Mouse (Mus musculus) adrenal gland, postnatal 14 days (tissue): ENCODE data around the gene D2hgdh. TPM values are rescaled to one million over a fixed set of nuclear protein-coding genes. Genes with fewer than 3 reads are reported as not detected.
A peak's percentile ranks its signal among the peaks of the same experiment; 100 is the strongest.
"Not testable (repeated sequence)": the region's sequence is repeated elsewhere in the genome, so short reads cannot be mapped to it uniquely, and the experiment has no call there.

Experiments used
- DNase-seq: peaks from one replicate; pipeline ENCODE4 v3.0.0; 2021; ENCODE audit warnings: mixed read lengths
- total RNA-seq: library from RNA; stranded (reverse); gene quantifications from 2 replicates; pipeline ENCODE4 v1.2.3, GENCODE M21; 2021

Gene D2hgdh
- total RNA-seq, 1 experiment from 2014 or later: 45.1 TPM

GRCm38 (mm10) chr1:93825771-93826539 is 1.2 kb downstream of the D2hgdh start:
- DNase-seq: peak; percentile 29

GRCm38 (mm10) chr1:93826540-93826835 is 1.8 kb downstream of the D2hgdh start:
- DNase-seq: no peak

GRCm38 (mm10) chr1:93832754-93833360 is 8.1 kb downstream of the D2hgdh start:
- peak; percentile 33 for DNase-seq

GRCm38 (mm10) chr1:93834671-93835150 is 10.0 kb downstream of the D2hgdh start:
- no peak for DNase-seq

- no peak for DNase-seq
These were observed 10.5 kb downstream of the D2hgdh start for GRCm38 (mm10) chr1:93835211-93835610.

GRCm38 (mm10) chr1:93835876-93836531 is 11.3 kb downstream of the D2hgdh start:
- no peak for DNase-seq

- no peak for DNase-seq
These were observed 11.8 kb downstream of the D2hgdh start for GRCm38 (mm10) chr1:93836532-93836913.

- DNase-seq: no peak
These were observed 12.6 kb downstream of the D2hgdh start for GRCm38 (mm10) chr1:93837335-93837734.

GRCm38 (mm10) chr1:93838569-93838968 is 13.9 kb downstream of the D2hgdh start:
- not testable (repeated sequence) for DNase-seq

GRCm38 (mm10) chr1:93845766-93846366 is 21.2 kb downstream of the D2hgdh start:
- DNase-seq: not testable (repeated sequence)

- not testable (repeated sequence) for DNase-seq
These were observed 31.1 kb downstream of the D2hgdh start for GRCm38 (mm10) chr1:93855790-93856189.

- DNase-seq: no peak
These were observed 32.7 kb downstream of the D2hgdh start for GRCm38 (mm10) chr1:93857370-93857769.

- DNase-seq: peak; percentile 13
These were observed 33.3 kb downstream of the D2hgdh start for GRCm38 (mm10) chr1:93857991-93858390.

GRCm38 (mm10) chr1:93859619-93860018 is 34.9 kb downstream of the D2hgdh start:
- no peak for DNase-seq

GRCm38 (mm10) chr1:93861048-93861447 is 36.3 kb downstream of the D2hgdh start, which contains the start of gene Gal3st2:
Gene Gal3st2, plus strand, starts transcription at chr1:93861306.
- DNase-seq: not testable (repeated sequence)

- DNase-seq: not testable (repeated sequence)
These were observed 46.9 kb downstream of the D2hgdh start for GRCm38 (mm10) chr1:93871594-93872105.

- not testable (repeated sequence) for DNase-seq
These were observed 49.7 kb downstream of the D2hgdh start for GRCm38 (mm10) chr1:93874405-93874804.

- DNase-seq: not testable (repeated sequence)
These were observed 57.1 kb downstream of the D2hgdh start for GRCm38 (mm10) chr1:93881778-93882177.

GRCm38 (mm10) chr1:93890936-93891335 is 66.2 kb downstream of the D2hgdh start:
- DNase-seq: peak; percentile 16

GRCm38 (mm10) chr1:93897395-93897794 is 72.7 kb downstream of the D2hgdh start:
- DNase-seq: not testable (repeated sequence)

GRCm38 (mm10) chr1:93901291-93901690 is 76.6 kb downstream of the D2hgdh start:
- DNase-seq: not testable (repeated sequence)
